Mouse (Mus musculus) kidney, adult 18-20 months (tissue): ENCODE measurements around the gene Lrriq3.

Experiments
- DNase-seq: peaks from one replicate; pipeline ENCODE4 v3.0.0; 2021

Lrriq3 gene

GRCm38 (mm10) chr3:155093116-155093956, at the start of gene Lrriq3, which contains the start of gene Fpgt:
Gene Lrriq3 (plus strand): TSS chr3:155093434.
Gene Fpgt (minus strand): TSS chr3:155093403.
- DNase-seq: peak; percentile 89

- DNase-seq: no peak
Observed at GRCm38 (mm10) chr3:155052021-155052420, 41.2 kb upstream of the Lrriq3 start.

DNA sequence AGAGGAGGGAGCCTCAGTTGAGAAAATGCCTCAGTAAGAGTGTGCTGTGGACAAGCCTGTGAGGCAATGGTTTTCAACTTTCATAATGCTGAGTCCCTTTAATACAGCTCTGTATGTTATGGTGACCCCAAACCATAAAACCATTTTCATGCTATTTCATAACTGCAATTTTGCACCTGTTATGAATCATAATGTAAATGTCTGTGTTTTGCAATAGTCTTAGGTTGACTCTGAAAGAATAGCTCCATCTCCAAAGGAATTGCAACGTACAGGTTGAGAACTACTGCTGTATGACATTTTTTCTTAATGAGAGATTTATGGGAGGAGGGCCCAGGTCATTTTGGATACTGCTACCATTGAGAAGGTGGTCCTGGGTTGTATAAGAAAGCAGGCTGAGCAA, 40.0 kb upstream of the Lrriq3 start:
- DNase-seq: no peak

GRCm38 (mm10) chr3:155055231-155055916, 37.9 kb upstream of the Lrriq3 start, which contains the start of gene Tnni3k:
Gene Tnni3k (minus strand): TSS chr3:155055407.
- no peak for DNase-seq

- no peak for DNase-seq
Observed at GRCm38 (mm10) chr3:155056606-155057005, 36.6 kb upstream of the Lrriq3 start.

DNA sequence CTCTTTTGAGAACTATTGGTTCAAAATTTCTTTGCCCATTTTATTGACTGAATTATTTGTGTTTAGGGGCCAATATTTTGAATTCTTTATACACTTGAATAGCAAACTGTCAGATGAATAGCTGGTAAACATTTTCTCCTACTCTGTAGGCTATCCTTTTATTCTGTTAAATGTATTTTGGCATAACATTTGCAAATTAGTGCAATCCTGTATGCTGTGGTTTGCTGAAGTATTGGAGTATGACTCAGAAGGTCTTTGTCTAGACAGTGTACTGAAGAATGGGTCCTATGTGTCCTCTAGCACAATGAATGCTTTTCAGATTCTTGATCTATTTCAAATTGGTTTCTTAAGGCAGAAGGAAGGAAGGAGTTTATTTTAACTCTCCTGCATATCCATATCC, 35.7 kb upstream of the Lrriq3 start:
- no peak for DNase-seq

GRCm38 (mm10) chr3:155058800-155059448, 34.3 kb upstream of the Lrriq3 start:
- DNase-seq: no peak

DNA sequence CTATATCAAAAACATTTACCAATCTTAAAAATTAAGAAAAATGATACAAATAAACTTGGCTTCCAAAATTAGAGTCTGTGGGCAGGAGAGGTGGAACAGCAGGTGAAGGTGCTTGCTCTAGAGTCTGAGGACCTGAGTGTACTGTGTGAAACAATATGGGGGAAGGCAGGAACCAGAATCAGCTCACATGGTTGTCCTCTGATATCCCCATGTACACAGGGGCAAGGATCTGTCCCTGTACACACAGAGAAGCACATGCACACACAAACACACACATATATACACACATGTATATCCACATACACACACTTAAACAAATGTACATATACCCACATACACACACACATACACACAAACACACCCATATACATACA, 33.8 kb upstream of the Lrriq3 start:
- no peak for DNase-seq

GRCm38 (mm10) chr3:155077908-155078307, 15.3 kb upstream of the Lrriq3 start:
- no peak for DNase-seq

- no peak for DNase-seq
Observed at GRCm38 (mm10) chr3:155092081-155092480, 1.2 kb upstream of the Lrriq3 start.

DNA sequence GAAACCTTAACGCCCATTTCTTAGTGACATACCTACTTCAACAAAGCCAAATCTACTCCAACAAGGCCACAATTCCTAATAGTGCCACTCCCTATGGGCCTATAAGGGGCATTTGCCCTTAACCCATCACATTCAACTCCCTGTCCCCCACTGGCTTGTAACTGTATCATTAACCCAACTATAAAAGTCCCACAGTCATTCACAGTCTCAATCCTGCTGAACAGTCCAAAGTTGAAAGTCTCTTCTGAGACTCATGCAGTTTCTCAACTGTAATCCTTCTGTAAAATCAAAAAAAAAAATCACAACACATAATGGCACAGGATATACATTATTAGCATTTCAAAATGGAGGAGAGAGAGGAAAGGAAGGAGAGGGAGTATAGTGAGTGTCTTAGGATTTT, 6.0 kb downstream of the Lrriq3 start:
- no peak for DNase-seq

DNA sequence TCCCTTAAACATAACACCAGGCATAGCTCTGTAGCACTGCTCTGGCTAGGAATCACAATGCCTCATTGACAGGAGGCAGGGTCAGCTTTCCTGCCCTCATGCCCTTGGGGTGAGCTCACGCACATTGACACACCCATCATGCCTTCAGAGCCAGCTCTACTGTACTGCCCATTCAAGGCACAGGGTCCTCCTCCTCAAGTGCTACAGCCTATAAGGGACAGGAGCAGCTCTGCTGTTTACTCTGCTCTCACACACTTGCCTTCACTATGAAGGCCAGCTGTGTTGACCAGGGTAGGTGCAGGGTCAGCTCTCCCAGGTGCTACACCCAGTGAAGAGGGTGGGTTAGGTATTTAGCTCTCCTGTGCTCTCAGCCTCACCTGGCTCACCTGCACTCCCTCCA, 12.7 kb downstream of the Lrriq3 start:
- DNase-seq: no peak

DNA sequence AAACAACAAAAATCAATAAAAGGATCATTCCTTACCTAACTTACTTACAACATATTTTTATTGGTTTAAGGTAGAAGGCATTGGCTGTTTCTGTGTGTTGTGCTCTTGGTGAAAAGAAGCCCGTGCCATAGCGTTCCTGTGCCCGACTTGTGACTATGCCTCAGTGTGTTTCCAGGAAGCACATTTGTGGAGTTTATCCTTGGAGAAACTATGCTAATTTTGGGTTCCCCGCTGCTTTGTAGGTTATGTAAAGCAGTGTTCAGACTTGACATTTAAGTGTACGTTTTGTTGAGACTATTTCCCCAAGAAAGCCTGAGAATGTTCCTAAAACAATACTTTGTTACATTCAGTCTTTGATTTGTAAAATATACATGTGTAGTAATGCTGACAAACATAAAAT, 44.5 kb downstream of the Lrriq3 start:
- DNase-seq: no peak

- peak; percentile 7 for DNase-seq
Observed at GRCm38 (mm10) chr3:155141047-155141446, 47.8 kb downstream of the Lrriq3 start.

GRCm38 (mm10) chr3:155144368-155144767, 51.1 kb downstream of the Lrriq3 start:
- no peak for DNase-seq

DNA sequence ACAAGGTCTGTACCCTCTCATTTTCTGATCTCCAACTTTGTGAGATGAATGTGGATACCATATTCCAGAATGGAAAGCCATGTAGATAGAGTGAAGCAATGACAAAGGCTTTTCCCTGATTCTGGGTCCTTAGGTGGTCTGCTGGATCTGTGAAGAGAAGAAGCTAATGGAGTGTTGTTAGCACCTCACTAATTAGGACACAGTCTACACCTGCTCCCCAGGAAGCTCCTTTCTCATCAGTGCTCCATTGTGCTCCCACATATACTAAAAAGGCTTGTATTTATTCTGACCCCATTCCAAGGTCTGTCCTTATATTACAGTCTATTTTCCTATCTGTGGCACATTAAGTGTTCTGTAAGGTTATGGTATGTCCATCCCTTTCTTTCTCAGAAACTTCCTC, 68.6 kb downstream of the Lrriq3 start:
- no peak for DNase-seq

DNA sequence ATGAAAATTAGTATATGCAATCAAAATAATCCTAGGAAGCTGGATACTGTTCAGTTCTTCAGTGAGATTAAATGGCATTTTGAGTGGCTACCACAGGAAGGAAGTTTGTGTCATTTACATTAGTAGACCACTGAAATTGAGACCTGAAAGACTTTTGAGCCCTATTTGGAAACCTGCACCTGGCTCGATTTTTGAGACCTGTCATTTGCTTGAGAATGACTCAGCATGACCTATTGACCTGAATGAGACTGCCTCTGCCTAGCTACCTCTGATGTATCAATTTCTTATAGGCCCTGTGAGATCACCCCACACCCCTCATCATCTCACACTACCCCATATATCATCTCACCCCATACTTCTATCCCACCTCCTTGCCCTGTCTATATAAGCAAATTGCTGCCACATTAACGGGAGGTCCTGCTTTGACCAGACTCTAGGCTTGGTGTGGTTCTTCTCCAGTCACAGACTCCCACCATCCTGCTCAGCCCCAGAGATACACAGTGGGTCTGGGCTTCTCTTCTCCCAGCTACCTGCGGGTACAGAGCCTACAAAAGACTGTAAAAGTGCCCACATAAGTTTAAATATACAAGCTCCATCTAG, 87.2 kb downstream of the Lrriq3 start:
- no peak for DNase-seq

DNA sequence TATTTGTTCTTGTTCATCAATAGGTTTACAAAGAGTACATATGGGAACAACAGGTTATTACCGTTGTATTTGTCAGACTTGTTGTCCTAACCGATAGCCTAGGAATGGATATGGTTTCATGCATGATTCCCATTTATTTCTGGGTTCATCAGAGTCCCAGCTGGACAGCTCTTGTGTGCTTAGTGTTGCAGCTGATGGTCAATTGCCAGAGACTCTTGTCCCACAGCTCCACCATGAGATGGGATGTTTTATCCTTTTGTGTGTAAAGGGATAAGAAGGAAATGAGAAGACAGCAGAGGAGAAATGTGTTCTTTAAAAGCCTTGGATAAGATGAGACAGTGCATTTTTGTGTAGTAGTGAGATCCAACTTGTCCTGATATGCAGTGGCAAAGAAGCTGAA, 93.2 kb downstream of the Lrriq3 start:
- no peak for DNase-seq

DNA sequence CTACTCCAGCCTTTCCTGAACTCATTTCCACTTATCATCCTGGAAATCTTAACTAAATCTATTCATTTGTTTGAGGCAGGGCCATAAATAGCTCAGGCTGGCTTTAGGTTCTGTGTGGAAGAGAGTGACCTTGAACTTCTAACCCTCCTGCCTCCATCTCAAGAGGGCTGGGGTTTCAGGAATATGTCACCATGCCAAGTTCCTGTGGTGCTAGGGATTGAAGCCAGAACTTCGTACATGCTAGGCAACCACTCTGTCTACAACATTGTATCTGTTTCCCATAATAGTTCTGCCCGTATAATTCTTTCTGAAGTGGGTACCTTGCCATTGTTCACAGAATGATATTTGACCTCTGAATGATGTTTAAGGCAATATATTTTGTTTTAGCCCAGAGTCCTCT, 95.6 kb downstream of the Lrriq3 start:
- no peak for DNase-seq

- DNase-seq: no peak
Observed at GRCm38 (mm10) chr3:155234919-155235318, 141.7 kb downstream of the Lrriq3 start.

DNA sequence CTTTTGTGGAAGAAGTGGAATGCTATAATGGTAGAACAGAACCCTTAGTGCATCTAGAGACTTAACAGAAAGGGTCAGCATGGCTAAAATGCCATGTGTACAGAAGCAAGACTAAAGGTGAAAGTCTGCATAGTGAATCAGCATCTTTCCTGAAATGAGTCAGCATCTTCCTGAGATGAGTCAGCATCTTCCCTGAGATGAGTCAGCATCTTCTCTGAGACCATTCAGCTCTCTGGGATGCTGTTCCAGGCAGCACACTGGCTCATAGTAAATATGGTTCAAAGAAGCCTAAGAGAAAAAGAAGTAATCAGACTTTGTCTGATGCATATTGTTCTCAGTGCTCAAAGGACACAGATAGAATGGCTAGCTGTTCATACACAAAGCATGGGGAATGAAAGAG, 142.3 kb downstream of the Lrriq3 start:
- no peak for DNase-seq
